Mouse (Mus musculus) erythroblast, adult 5-6 weeks (primary cell): ENCODE results near the gene Macrod2. TPM values are rescaled to one million over a fixed set of nuclear protein-coding genes. Genes with fewer than 3 reads are reported as not detected.

Source experiments
- ATAC-seq: replicated peaks from 2 replicates; pipeline ENCODE4 v1.8.0; 2016; ENCODE audit warnings: moderate number of reproducible peaks, mild to moderate bottlenecking, moderate TSS enrichment, inconsistent platforms; ENCODE audit not compliant: poor library complexity, low FRiP score, severe bottlenecking
- total RNA-seq, 2 experiments: library from RNA; stranded (forward) in 1 of 2; stranded (reverse) in 1 of 2; fragments of 150-400 nt in 1 of 2; fragments of 200-764, 138-1000 nt in 1 of 2; gene quantifications; 2 replicates each; pipeline versions ENCODE4 v1.2.3 to v1.2.4; 2015 to 2017; ENCODE audit warnings: low replicate concordance in 2 of 2

The Macrod2 gene
- total RNA-seq, 2 experiments from 2014 or later: 2.8 TPM; not detected in 1

- ATAC-seq: no peak
Observed at GRCm38 (mm10) chr2:140865636-140866035, 470.5 kb downstream of the Macrod2 start.

DNA sequence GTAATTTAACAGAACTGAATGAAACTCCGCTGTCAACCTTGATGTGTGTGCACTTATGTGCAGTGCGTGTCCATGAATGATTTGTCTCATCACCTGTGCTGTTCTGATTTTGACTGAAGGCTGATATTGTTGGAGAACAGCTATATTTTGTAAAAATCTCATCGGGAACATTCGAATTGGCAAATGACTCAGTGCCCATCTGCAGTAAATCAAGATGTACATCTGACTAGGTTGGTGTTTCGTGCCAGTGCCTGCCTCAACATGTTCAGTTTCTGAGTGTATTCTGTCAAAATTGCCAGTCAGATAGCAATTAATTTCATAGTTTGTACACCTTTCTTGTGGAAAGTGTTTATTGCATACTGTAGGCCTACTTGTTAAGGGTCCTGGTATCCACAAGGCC is 472.0 kb downstream of the Macrod2 start:
- no peak for ATAC-seq

GRCm38 (mm10) chr2:140885176-140885575 is 490.1 kb downstream of the Macrod2 start:
- no peak for ATAC-seq

- no peak for ATAC-seq
Observed at GRCm38 (mm10) chr2:140890683-140891082, 495.6 kb downstream of the Macrod2 start.

DNA sequence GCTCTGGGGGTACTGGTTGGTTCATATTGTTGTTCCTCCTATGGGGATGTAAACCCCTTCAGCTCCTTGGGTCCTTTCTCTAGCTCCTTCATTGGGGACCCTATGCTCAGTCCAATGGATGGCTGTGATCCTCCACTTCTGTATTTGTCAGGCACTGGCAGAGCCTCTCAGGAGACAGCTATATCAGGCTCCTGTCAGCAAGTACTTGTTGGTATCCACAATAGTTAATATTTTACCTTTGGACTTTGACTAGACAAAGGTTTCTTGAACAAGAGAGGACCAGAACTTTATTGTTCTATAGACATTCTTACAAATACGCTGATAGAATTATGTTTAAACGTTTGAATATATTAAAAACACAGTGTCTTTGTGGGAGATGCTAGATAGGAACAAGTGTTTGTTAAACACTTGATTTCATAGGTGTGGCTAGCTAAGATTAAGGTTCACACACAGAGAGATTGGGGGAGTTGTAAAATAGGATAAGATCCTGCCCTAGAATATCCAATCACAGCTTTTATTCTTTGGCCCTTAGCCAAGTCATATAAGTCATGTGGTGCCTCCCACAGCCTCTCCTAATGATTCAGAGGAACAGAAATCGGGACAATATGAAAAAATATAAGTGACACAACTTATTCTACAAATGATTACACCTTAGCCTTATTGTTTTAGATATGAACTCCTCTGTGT is 501.4 kb downstream of the Macrod2 start:
- ATAC-seq: no peak

- ATAC-seq: no peak
Observed at GRCm38 (mm10) chr2:140898408-140898985, 503.4 kb downstream of the Macrod2 start.

DNA sequence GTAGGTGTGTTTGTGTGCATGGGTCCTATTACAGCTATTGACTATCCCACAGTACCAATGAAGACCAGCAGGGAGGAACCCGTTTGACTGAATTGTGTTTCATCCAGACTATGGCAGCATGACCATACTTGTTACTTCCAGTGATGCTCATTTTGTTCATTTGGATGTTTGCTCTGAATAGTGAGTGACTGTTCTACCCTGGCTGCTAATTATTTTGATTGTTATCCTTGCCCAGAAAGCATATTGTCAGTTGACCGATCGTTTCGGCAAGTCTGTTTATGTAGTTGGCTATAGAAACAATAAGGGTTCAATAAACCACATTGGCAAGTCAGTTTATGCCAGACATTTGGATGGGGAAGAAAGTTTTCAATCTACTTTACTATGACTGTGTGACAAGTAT is 510.2 kb downstream of the Macrod2 start:
- ATAC-seq: no peak

GRCm38 (mm10) chr2:140906123-140906522 is 511.0 kb downstream of the Macrod2 start:
- ATAC-seq: no peak

GRCm38 (mm10) chr2:140911463-140911862 is 516.4 kb downstream of the Macrod2 start:
- ATAC-seq: no peak

GRCm38 (mm10) chr2:140912179-140912578 is 517.1 kb downstream of the Macrod2 start:
- ATAC-seq: no peak

- ATAC-seq: no peak
Observed at GRCm38 (mm10) chr2:140912931-140913330, 517.8 kb downstream of the Macrod2 start.

DNA sequence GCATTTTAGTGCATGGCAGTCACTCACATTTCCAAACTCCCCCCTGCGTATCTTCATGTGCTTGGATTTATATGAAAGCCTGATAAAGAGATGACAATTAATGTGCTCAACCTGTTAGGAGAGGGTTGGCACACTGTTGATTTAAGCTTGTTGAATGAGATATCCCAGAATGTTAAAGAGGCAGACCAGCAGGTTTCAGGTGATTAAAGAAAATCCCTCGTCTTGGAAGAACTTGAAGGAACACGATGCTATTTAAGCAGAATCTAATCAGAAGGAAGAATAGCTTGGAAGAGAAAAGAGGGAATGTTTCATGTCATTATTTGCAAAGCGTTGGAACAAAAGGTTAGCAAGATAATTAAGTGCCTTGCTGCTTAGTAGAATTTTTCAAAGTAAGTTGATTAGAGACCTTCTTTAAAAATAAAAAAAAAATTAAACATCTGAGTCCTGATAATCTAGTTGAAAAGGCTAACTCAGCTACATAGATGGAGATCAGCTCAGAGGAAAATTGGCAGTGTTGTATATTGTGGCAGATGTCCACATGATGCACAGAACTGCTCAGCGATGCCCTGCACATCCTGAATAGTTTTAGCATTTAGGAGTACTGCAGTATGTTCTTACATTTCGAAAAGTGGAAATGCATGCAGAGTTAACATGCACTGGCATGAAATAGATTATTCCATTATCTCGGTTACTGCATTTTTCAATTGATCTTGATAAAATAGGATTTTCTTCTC is 518.7 kb downstream of the Macrod2 start:
- no peak for ATAC-seq

GRCm38 (mm10) chr2:140926922-140927321 is 531.8 kb downstream of the Macrod2 start:
- ATAC-seq: no peak

- no peak for ATAC-seq
Observed at GRCm38 (mm10) chr2:140934483-140934882, 539.4 kb downstream of the Macrod2 start.

GRCm38 (mm10) chr2:140949461-140949860 is 554.4 kb downstream of the Macrod2 start:
- ATAC-seq: no peak

DNA sequence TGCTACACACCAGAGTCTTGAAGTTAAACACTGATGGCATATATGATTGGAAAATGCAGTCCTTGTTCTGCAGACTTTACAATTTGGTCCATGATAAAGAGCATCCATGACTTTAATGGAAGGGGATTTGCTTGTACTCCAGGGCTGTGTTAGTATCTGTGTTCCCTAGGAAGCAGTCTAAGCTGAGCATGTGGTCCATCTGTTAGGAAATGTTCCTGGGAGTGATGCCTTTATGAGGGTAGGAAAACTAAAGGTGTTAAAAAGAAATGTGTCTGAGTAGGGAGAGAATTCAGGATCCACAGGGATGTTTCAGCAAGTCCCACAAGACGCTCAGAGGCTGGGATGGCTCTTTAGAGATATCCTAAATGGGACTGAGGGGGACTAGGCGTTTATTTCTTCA is 564.1 kb downstream of the Macrod2 start:
- ATAC-seq: no peak

DNA sequence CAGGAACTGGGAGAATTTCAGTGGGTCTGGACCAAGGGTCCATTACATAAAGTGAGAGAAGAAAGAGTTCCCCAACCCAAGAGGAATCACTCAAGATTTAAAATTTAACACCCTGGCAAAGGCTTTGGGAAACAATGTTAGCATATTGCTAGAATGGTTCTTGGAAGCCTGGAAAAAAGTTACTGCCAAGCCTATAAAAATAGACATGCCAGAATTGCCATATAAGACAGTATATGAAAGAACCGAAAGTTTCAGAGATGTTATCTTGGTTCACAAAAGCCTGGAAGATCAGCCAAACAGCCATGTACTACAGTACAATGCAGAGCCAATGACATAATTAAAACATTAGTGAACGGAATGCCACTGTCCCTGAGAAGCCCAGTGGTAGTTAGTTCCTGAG is 575.1 kb downstream of the Macrod2 start:
- no peak for ATAC-seq

- no peak for ATAC-seq
Observed at GRCm38 (mm10) chr2:140971845-140972244, 576.7 kb downstream of the Macrod2 start.

- no peak for ATAC-seq
Observed at GRCm38 (mm10) chr2:140985670-140986372, 590.7 kb downstream of the Macrod2 start.

- ATAC-seq: no peak
Observed at GRCm38 (mm10) chr2:141003846-141004245, 608.7 kb downstream of the Macrod2 start.
